Mouse (Mus musculus) forebrain, embryonic 11.5 days (tissue): ENCODE results near the gene Trim11. TPM values are rescaled to one million over a fixed set of nuclear protein-coding genes. Genes with fewer than 3 reads are reported as not detected.

Source experiments
- ATAC-seq: fragments of 200-750 bp; cut with Nextera tagmentation; replicated peaks from 2 replicates; pipeline ENCODE4 v1.8.0; 2017; ENCODE audit warnings: moderate TSS enrichment; ENCODE audit not compliant: low FRiP score
- DNase-seq: peaks from one replicate; pipeline ENCODE4 v3.0.0-alpha.2; 2017; ENCODE audit warnings: low spot score
- H3K27ac ChIP-seq: fragments of 300-500 bp; sonication (generic); 2 replicates; pipeline ENCODE4 v1.5.1; 2014; ENCODE audit warnings: low read depth, low read length
- H3K27me3 ChIP-seq: fragments of 300-500 bp; sonication (generic); 2 replicates; pipeline ENCODE4 v1.6.1; 2014; ENCODE audit warnings: mild to moderate bottlenecking, low read length, mixed read lengths; ENCODE audit not compliant: control insufficient read depth, insufficient read depth
- H3K36me3 ChIP-seq: fragments of 300-500 bp; sonication (generic); 2 replicates; pipeline ENCODE4 v1.6.1; 2014; ENCODE audit warnings: mild to moderate bottlenecking, low read length, moderate library complexity, mixed read lengths; ENCODE audit not compliant: control insufficient read depth, insufficient read depth
- H3K4me1 ChIP-seq: fragments of 300-500 bp; sonication (generic); replicated peaks from 2 replicates; pipeline ENCODE4 v1.6.1; 2014; ENCODE audit warnings: low read length, mixed read lengths; ENCODE audit not compliant: control insufficient read depth, insufficient read depth
- H3K4me2 ChIP-seq: fragments of 300-500 bp; sonication (generic); 2 replicates; pipeline ENCODE4 v1.6.1; 2014; ENCODE audit warnings: low read depth, mild to moderate bottlenecking, low read length, moderate library complexity, mixed read lengths; ENCODE audit not compliant: severe bottlenecking
- H3K4me3 ChIP-seq: fragments of 300-500 bp; sonication (generic); 2 replicates; pipeline ENCODE4 v1.5.1; 2014; ENCODE audit warnings: low read depth, low read length
- H3K9ac ChIP-seq: fragments of 300-500 bp; sonication (generic); 2 replicates; pipeline ENCODE4 v1.6.1; 2014; ENCODE audit warnings: low read length
- H3K9me3 ChIP-seq: fragments of 300-500 bp; sonication (generic); 2 replicates; pipeline ENCODE4 v1.6.1; 2016; ENCODE audit warnings: low read length, mixed read lengths; ENCODE audit not compliant: control insufficient read depth
- WGBS: fragments of 180-500 bp; shearing (Covaris S2); extraction: QIAGEN DNeasy Blood & Tissue Kit; methylation state at CpG from one replicate; pipeline ENCODE4 v1.1.7; 2014; 5-methylcytosine and 5-hydroxymethylcytosine counted together
- polyA plus RNA-seq: library from polyadenylated mRNA; unstranded; fragments of >200 nt; fragmentation: Nextera tagmentation; extraction: Ambion mirVana; gene quantifications from 2 replicates; pipeline ENCODE4 v1.2.1, GENCODE M21; 2014

The Trim11 gene
- polyA plus RNA-seq, 1 experiment from 2014 or later, result 17.3 TPM

DNA sequence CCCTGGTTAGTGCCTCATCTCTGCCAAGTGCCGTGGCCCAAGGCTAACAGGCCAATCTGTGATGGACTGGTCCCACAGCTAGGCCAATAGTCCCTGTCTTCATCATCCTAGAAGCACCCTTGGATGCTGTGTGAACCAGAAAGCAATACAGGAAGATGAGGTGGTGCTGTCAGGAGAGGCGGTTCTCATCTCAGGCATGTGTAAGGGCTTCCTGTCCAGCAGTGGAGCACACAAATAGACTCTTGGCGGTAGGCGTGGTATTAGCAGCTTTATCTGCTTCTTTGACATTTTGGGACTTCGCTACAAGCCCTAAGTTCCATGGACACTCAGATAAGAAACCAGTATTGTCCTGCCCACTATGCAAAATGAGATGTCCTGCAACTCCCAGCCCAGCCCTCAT, 19.6 kb downstream of the Trim11 start:
- WGBS, result 91% methylated on average over 5 of the region's 5 CpGs

DNA sequence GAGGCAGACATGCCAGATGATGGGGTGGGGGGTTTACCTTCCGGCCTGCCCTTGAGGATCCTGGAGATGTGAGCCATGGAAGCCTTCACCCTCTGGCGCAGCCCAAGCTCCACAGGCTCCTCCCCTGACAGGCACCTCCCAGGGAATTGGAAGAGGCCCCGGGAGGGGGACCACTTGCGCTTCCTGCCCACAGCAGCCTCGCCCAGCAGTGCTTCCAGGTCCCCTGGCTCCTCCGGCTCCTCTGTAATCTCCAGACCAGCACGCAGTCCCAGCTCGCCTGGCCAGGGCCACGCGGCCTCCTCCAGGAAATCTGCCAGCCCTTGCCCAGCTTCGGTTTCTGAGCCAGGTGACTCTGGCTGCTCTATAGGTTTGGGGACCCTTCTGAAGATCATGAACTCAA, 21.3 kb downstream of the Trim11 start:
- Histone ChIP-seq H3K9ac (no peak overlapping the region), H3K4me2 (no peak overlapping the region), H3K27me3 (peaks cover 8% of the 10 kb centered on the region; the same call in 1 of the 2 replicates), H3K9me3 (no peaks in the 10 kb centered on the region), H3K36me3 (no peaks in the 10 kb centered on the region), H3K27ac (no peak overlapping the region), H3K4me1 (peaks cover 2% of the 10 kb centered on the region; the same call in 1 of the 2 replicates), H3K4me3 (no peak overlapping the region)
- ATAC-seq (no peak), DNase-seq (no peak)
- 60% methylated on average over 11 of the region's 11 CpGs for WGBS

More for the DNA sequence above, 19.6 kb downstream of the Trim11 start:
- Histone ChIP-seq H3K4me3 (no peak overlapping the region), H3K36me3 (no peaks in the 10 kb centered on the region), H3K27me3 (peaks cover 9% of the 10 kb centered on the region; the same call in 1 of the 2 replicates), H3K4me2 (no peak overlapping the region), H3K9me3 (no peaks in the 10 kb centered on the region), H3K27ac (no peak overlapping the region), H3K9ac (no peak overlapping the region), H3K4me1 (peaks cover 2% of the 10 kb centered on the region; the same call in 1 of the 2 replicates)
- ATAC-seq (no peak), DNase-seq (no peak)

DNA sequence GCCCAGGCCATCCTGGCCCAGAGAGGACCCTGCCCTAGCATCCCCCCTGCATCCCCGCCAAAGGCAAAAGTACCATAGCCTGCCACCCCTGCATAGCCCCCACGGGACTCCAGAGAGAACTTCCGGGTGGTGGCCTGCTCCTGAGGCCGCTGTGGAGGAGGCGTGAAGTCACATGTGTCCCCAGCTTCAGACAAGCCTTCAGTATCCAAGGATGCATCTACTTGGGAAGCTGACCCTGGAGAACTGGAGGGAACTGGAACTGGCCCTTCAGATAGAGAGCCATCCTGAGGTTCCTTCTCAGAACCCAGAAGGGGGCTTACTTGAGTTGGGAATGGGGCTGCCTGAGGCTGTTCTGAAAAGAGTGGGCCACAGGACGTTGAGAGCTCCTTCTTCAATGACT, 21.9 kb downstream of the Trim11 start:
- Histone ChIP-seq H3K4me3 (no peak overlapping the region), H3K9ac (no peak overlapping the region), H3K27me3 (peaks cover 5% of the 10 kb centered on the region; the same call in 1 of the 2 replicates), H3K4me1 (no peaks in the 10 kb centered on the region), H3K9me3 (no peaks in the 10 kb centered on the region), H3K36me3 (no peaks in the 10 kb centered on the region), H3K27ac (no peak overlapping the region), H3K4me2 (no peak overlapping the region)
- ATAC-seq, result no peak
- DNase-seq, result no peak
- 84% methylated on average over 6 of the region's 6 CpGs for WGBS

DNA sequence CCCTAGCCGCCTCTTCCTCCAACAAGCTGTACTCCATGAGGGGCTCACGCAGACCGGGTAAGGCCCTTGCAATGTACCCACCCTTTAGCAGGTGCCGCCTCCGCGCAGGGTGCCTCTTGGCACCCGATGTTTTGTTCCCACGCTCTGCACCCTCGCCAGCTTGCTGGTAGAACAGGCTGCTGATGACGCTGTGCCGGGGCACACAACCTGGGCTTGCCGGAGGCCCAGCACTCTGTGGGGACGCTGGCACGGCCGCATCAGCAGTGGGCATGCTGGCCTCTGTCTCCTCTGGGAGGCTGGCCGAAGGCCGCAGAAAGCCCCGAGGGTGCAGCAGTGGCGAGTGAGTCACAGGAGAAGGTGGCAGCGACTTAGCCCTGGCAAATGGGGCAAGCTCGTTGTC, 22.7 kb downstream of the Trim11 start:
- WGBS, result 92% methylated on average over 21 of the region's 21 CpGs
- no peak for ATAC-seq
- H3K36me3 ChIP-seq, result no peaks in the 10 kb centered on the region

DNA sequence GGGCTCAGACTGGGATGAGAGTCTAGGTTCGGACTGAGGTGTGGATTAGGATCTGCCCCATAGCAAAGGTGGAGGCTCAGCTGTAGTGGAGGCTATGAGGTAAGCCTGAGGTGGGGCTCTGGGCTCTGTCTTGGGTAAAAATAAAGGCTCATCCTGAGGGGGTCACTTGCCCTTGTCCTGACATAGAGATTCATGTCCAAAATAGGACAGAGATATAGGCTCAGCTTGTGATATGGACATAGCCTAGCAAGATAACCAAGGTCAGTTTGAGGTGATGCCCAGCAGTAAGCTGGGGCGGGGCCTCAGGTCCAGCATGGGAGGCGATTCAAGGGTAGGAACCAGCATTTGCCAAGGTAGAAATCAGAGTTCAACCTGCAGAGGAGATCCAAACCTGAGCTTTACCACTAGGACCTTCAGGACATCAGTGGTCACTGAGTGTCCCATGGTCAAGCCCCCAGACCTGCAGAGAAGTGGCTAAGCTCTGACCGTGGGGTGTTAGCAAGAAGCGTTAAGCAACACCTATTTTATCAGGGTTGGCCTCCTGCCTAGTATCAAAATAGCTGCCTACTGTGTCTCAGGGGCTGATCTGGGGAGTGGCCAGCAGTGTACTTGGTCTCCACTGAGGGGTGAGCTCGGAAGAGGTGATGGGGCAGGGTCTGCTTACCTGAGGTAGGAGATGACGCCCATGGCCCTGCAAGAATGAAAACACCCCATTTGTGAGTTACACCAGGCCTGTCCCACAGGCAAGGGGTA, 24.6 kb downstream of the Trim11 start:
- DNase-seq (no peak), ATAC-seq (no peak)
- Histone ChIP-seq H3K4me1 (no peaks in the 10 kb centered on the region), H3K4me3 (no peak overlapping the region), H3K27ac (no peak overlapping the region), H3K9me3 (no peaks in the 10 kb centered on the region), H3K36me3 (no peaks in the 10 kb centered on the region), H3K4me2 (no peak overlapping the region), H3K9ac (no peak overlapping the region), H3K27me3 (no peaks in the 10 kb centered on the region)
- 78% methylated on average over 7 of the region's 7 CpGs for WGBS

More for the DNA sequence above, 22.7 kb downstream of the Trim11 start:
- H3K9ac ChIP-seq, result no peak overlapping the region
- H3K4me3 ChIP-seq, result no peak overlapping the region
- peaks cover 4% of the 10 kb centered on the region; the same call in 1 of the 2 replicates for H3K27me3 ChIP-seq
- DNase-seq, result no peak
- H3K9me3 ChIP-seq, result no peaks in the 10 kb centered on the region
- H3K4me2 ChIP-seq, result no peak overlapping the region
- no peaks in the 10 kb centered on the region for H3K4me1 ChIP-seq
- H3K27ac ChIP-seq, result no peak overlapping the region

DNA sequence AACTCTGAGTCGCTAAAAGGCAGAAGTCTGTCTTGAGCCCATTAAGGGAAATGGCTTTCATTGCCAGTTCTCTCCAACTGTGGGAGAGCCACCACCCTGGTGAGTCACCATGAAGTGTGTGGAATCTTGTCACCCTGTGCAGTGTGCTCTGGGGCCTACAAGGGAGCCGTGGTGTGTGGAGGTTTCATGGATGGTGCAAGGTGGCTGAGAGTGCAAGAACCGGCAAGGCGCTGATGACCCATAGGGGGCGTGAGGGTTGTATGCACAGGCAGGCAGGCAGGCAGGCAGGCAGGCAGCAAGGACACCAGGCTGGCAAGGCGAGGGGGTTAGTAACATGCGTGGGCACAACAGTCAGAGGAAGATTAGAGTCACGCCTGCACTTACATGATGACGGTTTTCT, 37.2 kb downstream of the Trim11 start:
- 37% methylated on average over 9 of the region's 9 CpGs for WGBS

DNA sequence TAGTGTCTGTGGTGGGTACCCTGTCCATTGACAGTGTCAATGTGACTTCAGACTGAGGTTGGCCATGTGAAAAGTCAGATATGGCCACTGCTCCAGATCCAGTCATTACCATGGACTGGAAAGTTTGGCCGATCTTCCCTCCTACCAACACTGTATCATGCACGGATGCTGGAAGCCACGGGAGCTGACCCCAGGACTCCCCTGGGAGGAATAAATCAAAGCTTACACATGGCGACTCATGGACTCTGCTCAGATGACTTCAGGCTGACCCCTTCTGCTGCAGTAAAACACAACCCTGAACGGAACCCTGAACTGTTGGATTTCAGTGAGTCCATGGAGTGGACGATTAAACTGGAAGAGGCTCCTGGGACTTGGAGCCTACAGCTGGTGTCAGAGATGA, 48.5 kb downstream of the Trim11 start:
- Histone ChIP-seq H3K4me3 (no peak overlapping the region), H3K36me3 (no peaks in the 10 kb centered on the region), H3K27ac (no peak overlapping the region), H3K4me1 (no peaks in the 10 kb centered on the region), H3K4me2 (no peak overlapping the region), H3K9me3 (no peaks in the 10 kb centered on the region), H3K9ac (no peak overlapping the region), H3K27me3 (no peaks in the 10 kb centered on the region)
- 87% methylated on average over 6 of the region's 6 CpGs for WGBS
- DNase-seq (no peak), ATAC-seq (no peak)

More for the DNA sequence above, 37.2 kb downstream of the Trim11 start:
- DNase-seq, result peak; percentile 71
- Histone ChIP-seq H3K4me3 (no peak overlapping the region), H3K9ac (no peak overlapping the region), H3K27ac (no peak overlapping the region), H3K27me3 (no peaks in the 10 kb centered on the region), H3K4me2 (no peak overlapping the region), H3K4me1 (no peaks in the 10 kb centered on the region), H3K36me3 (no peaks in the 10 kb centered on the region), H3K9me3 (no peaks in the 10 kb centered on the region)
- no peak for ATAC-seq

DNA sequence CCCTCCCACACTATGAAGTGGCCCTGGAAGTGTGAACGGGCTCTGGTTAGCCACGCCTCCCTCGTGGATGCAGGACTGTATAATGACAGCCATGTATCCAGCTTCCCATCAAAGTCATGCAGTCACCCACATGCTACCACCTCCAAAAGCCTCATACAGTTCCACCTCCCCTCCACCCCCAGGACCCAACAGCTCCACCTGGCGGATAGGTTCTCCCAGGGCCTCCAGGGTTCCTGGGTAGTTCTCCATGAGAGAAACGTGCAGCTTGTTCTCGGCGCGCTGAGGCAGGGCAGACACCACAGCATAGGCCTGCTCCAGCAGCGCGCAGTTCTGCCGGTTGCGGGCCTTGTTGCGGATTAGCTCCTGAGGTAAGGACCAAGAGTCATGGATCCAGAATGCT, 51.1 kb downstream of the Trim11 start:
- no peak for ATAC-seq
- H3K4me3 ChIP-seq, result no peak overlapping the region
- H3K4me1 ChIP-seq, result no peaks in the 10 kb centered on the region
- H3K9me3 ChIP-seq, result no peaks in the 10 kb centered on the region
- H3K27ac ChIP-seq, result no peak overlapping the region
- no peak for DNase-seq
- H3K4me2 ChIP-seq, result no peak overlapping the region
- no peaks in the 10 kb centered on the region for H3K27me3 ChIP-seq
- 92% methylated on average over 13 of the region's 13 CpGs for WGBS
- no peak overlapping the region for H3K9ac ChIP-seq
- H3K36me3 ChIP-seq, result no peaks in the 10 kb centered on the region
